Mouse (Mus musculus) thymus, adult 2 months (tissue): ENCODE measurements around the gene Ccdc97.

Source experiments
- CTCF ChIP-seq: fragments of 200-500 bp; IDR thresholded peaks from 2 replicates; pipeline ENCODE4 v1.5.1; 2012; ENCODE audit warnings: mild to moderate bottlenecking, control low read depth, low read length, moderate library complexity, borderline replicate concordance; ENCODE audit not compliant: control insufficient read depth, poor library complexity, insufficient read depth; ENCODE audit errors: extremely low read depth
- POLR2A ChIP-seq: fragments of 200-500 bp; IDR thresholded peaks from 2 replicates; pipeline ENCODE4 v1.6.1; 2012; ENCODE audit warnings: mild to moderate bottlenecking, low read length, control low read depth, moderate library complexity; ENCODE audit not compliant: control insufficient read depth, poor library complexity, insufficient read depth; ENCODE audit errors: extremely low read depth

DNA sequence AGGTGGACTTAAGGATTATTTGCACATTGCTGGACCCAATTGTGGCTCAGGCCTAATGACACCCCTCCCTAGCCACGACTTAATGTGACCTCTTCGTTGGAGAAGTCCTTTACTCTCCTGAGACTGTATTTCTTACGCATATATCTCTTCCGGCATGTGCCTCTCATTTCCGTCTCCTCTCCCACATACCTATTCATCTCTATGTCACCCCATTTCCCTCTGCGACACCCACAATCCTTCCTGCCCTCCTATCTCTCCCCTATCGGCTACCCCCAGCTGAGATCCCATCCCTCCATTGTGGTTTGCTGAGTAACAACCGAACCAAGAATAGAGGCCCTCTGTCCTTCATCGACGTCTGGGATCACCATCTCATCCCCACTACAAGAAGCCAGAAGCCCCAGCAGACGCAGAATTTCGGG is 29.3 kb downstream of the Ccdc97 start:
- TF ChIP-seq CTCF (no peak), POLR2A (no peak)
